Mouse (Mus musculus) lung, postnatal 0 days (tissue): Measurements from ENCODE around the gene Mustn1.

Experiments used
- CTCF ChIP-seq: IDR thresholded peaks from 2 replicates; pipeline ENCODE4 v1.5.1; 2016; ENCODE audit warnings: antibody characterized with exemption, mild to moderate bottlenecking
- EP300 ChIP-seq: IDR thresholded peaks from 2 replicates; pipeline ENCODE4 v1.6.1; 2016; ENCODE audit warnings: antibody characterized with exemption, mild to moderate bottlenecking, control low read depth

DNA sequence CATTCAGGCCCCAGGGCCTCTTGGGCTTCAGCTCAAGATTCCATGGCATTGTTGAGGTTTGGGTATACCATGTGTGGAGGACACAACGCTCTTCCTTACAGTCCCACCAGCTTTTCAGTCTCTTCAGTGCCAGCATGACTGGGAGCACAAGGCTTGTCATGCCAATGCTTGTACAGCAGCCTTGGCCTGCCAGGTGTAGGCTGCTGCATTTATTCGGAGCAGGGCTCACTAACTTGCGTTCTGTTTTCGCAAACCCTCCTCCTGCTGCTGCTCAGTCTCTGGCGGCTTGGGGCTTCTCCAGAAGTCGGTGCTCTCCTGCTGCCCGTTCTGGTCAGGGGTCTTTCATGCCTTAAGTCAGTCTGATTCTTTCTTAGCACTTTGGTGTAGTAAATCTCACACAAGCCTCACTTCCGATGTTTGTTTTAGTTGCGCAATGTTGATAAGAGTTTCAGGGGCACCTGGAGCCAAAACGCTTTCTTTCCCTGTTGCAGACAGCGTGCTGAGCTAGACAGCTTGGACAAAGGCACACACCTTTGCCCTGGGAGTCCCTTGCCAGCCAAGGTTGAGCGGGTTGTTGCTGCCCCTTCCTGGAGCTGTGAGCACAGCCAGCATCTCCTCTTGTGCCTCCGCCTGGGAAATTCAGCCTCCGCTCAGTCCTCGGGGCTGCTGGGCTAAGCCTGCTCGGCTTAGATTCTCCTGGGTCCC, 17.4 kb upstream of the Mustn1 start:
- TF ChIP-seq CTCF (peak; percentile 12; the same call in 1 of the 2 replicates), EP300 (no peak)
